Mouse (Mus musculus) thymus, adult 2 months (tissue): ENCODE measurements around the gene Jmjd8.

Experiments used
- CTCF ChIP-seq: fragments of 200-500 bp; IDR thresholded peaks from 2 replicates; pipeline ENCODE4 v1.5.1; 2012; ENCODE audit warnings: mild to moderate bottlenecking, control low read depth, low read length, moderate library complexity, borderline replicate concordance; ENCODE audit not compliant: control insufficient read depth, poor library complexity, insufficient read depth; ENCODE audit errors: extremely low read depth
- POLR2A ChIP-seq: fragments of 200-500 bp; IDR thresholded peaks from 2 replicates; pipeline ENCODE4 v1.6.1; 2012; ENCODE audit warnings: mild to moderate bottlenecking, low read length, control low read depth, moderate library complexity; ENCODE audit not compliant: control insufficient read depth, poor library complexity, insufficient read depth; ENCODE audit errors: extremely low read depth

- TF ChIP-seq POLR2A (0 out of 2 replicates have a peak, but pooled peaks have one; percentile 38), CTCF (no peak)
These were observed 40.0 kb downstream of the Jmjd8 start, which contains the start of gene Mcrip2 for GRCm38 (mm10) chr17:25868601-25869191.
